Mouse (Mus musculus): ENCODE results near the gene Trub1. TPM values are rescaled to one million over a fixed set of nuclear protein-coding genes. Genes with fewer than 3 reads are reported as not detected.

Trub1 gene
- 24.7 and 25.8 TPM in 2 replicates for polyA plus RNA-seq (2015; fragmentation: Nextera tagmentation; extraction: Ambion mirVana)

DNA sequence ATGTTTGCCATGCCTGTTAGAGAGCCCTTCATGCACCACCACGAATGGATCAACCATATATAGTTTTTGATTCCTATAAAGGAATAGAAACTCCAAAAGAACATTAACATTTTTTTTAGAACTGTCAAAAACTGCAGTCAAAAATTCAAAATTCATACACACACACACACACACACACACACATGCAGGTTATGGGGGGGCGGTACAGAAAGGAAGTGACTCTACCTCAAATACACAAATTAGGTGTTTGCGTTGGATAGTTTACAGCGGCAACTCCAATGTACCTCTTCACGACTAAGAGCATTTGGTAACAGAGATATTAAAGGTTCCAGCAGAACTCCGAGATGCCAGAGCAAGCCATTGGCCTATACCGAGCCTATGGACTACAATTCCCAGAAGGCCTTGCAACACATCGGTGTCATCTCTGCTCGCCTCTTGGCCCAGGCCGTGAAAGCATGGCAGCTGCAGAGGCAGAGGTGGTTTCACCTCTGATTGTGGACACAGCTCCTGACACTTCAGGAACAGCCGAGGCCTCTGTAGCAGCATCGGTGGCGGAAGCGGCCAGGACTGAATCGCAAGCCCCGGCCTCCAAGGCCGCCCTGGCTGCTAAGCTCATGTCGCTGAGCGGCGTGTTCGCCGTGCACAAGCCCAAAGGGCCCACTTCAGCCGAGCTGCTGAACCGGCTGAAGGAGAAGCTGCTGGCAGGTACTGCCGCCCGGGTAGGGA is at the start of gene Trub1:
TSS of gene Trub1 (plus strand) at position 421 of the 726 bp plus-strand sequence.
- WGBS, result 5% methylated on average over 26 of the region's 26 CpGs
- peak; percentile 97 for ATAC-seq (ENCODE audit: insufficient read depth, low FRiP score)

DNA sequence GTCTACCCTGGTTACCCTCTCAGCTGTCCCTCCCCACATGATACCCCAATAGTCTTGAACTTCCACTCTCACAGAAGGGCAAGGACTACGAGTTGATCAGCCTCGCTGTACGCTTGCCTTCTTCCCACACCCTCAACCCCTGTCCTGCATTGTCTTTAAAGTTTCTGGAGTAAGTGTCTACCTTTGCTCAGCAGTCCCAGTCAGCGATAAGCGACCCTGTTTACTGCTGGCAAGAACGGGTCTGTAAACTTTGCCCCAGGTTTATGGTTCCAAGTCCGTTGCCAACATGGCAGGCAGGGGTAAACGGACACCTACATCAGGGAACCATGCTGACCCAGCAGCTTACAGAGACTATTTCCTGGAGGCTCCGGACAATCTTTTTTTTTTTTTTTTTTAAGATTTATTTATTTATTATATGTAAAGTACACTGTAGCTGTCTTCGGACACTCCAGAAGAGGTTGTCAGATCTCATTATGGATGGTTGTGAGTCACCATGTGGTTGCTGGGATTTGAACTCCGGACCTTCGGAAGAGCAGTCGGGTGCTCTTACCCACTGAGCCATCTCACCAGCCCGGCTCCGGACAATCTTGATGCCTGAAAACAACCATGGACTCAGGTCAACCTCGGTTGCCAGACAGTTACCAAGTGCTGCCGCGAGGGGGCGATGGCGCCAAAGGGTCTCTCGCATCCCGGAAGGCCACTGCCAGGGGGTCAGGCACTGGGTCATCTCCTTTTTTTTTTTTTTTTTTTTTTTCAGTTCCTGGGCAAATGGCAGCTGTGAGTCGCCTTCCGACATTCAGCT is 48.8 kb upstream of the Trub1 start:
- no peaks in the 10 kb centered on the region for H3K9me3 ChIP-seq (replicated peaks; ENCODE audit: control insufficient read depth, low read length)
- H3K9ac ChIP-seq (ENCODE audit: low read length), result no peak overlapping the region
- peaks cover 5% of the 10 kb centered on the region; the same call in 1 of the 2 replicates for H3K4me1 ChIP-seq (ENCODE audit: control insufficient read depth, insufficient read depth, low read length)
- H3K27ac ChIP-seq (ENCODE audit: low read length), result no peak overlapping the region
- H3K4me2 ChIP-seq (ENCODE audit: low read depth, low read length), result peak overlapping the region; percentile 43
- ATAC-seq (ENCODE audit: insufficient read depth, low FRiP score), result peak; percentile 59
- no peaks in the 10 kb centered on the region for H3K36me3 ChIP-seq (ENCODE audit: control insufficient read depth, insufficient read depth, low read length)
- H3K27me3 ChIP-seq (ENCODE audit: control insufficient read depth, insufficient read depth, low read length), result no peaks in the 10 kb centered on the region
- H3K4me3 ChIP-seq (replicated peaks; ENCODE audit: low read length), result no peak overlapping the region
- WGBS, result 15% methylated on average over 24 of the region's 24 CpGs

More for the DNA sequence above, at the start of gene Trub1:
- Histone ChIP-seq H3K9me3 (replicated peaks; ENCODE audit: control insufficient read depth, low read length) (no peaks in the 10 kb centered on the region), H3K4me3 (replicated peaks; ENCODE audit: low read length) (peak within 1 kb of the TSS; percentile 72), H3K4me2 (ENCODE audit: low read depth, low read length) (peak within 1 kb of the TSS; percentile 84), H3K27me3 (ENCODE audit: control insufficient read depth, insufficient read depth, low read length) (no peaks in the 10 kb centered on the region), H3K9ac (ENCODE audit: low read length) (peak within 1 kb of the TSS; percentile 87), H3K4me1 (ENCODE audit: control insufficient read depth, insufficient read depth, low read length) (peaks cover 12% of the 10 kb centered on the region), H3K27ac (ENCODE audit: low read length) (peak within 1 kb of the TSS; percentile 62), H3K36me3 (ENCODE audit: control insufficient read depth, insufficient read depth, low read length) (no peaks in the 10 kb centered on the region)

DNA sequence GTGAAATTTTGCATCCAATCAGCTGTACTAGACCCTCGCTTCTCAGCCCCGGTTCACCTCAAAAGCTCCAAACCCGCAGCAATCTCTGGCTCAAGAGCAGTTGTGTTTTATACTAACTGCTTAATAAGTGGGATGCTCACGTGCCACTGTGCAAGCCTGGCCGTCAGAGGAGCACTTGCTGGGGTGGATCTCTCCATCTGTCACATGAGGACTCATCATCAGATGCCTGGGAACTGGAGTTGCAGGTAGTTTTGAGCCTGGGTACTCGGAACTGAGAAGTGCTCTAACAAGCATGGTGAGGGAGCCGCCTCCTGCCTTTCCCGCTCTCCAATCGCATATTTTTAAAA is 48.2 kb upstream of the Trub1 start:
- Histone ChIP-seq H3K4me1 (ENCODE audit: control insufficient read depth, insufficient read depth, low read length) (peaks cover 5% of the 10 kb centered on the region; the same call in 1 of the 2 replicates), H3K27me3 (ENCODE audit: control insufficient read depth, insufficient read depth, low read length) (no peaks in the 10 kb centered on the region), H3K9me3 (replicated peaks; ENCODE audit: control insufficient read depth, low read length) (no peaks in the 10 kb centered on the region), H3K4me3 (replicated peaks; ENCODE audit: low read length) (no peak overlapping the region), H3K27ac (ENCODE audit: low read length) (no peak overlapping the region), H3K9ac (ENCODE audit: low read length) (no peak overlapping the region), H3K36me3 (ENCODE audit: control insufficient read depth, insufficient read depth, low read length) (no peaks in the 10 kb centered on the region), H3K4me2 (ENCODE audit: low read depth, low read length) (peak overlapping the region; percentile 43)
- 20% methylated on average over 9 of the region's 9 CpGs for WGBS
- no peak for ATAC-seq (ENCODE audit: insufficient read depth, low FRiP score)

DNA sequence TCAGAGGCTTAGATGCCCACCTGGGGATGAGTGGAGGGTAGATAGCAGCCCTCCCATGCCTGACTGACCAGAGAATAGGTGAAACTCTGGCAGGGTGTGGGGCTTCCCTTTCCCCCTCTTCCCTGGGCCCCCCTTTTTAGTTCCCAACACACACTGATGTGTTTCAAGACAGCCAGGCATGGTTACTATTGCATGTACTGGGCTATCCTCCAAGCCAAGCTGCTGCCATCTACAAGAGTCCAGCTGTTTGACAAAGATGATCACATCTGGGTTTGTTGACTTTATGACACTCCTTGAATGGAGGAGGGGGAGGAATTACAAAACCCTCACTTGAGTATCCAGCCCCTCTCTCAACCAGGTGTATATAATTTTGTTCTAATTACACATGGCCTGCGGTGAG is 44.8 kb upstream of the Trub1 start:
- ATAC-seq (ENCODE audit: insufficient read depth, low FRiP score), result no peak

DNA sequence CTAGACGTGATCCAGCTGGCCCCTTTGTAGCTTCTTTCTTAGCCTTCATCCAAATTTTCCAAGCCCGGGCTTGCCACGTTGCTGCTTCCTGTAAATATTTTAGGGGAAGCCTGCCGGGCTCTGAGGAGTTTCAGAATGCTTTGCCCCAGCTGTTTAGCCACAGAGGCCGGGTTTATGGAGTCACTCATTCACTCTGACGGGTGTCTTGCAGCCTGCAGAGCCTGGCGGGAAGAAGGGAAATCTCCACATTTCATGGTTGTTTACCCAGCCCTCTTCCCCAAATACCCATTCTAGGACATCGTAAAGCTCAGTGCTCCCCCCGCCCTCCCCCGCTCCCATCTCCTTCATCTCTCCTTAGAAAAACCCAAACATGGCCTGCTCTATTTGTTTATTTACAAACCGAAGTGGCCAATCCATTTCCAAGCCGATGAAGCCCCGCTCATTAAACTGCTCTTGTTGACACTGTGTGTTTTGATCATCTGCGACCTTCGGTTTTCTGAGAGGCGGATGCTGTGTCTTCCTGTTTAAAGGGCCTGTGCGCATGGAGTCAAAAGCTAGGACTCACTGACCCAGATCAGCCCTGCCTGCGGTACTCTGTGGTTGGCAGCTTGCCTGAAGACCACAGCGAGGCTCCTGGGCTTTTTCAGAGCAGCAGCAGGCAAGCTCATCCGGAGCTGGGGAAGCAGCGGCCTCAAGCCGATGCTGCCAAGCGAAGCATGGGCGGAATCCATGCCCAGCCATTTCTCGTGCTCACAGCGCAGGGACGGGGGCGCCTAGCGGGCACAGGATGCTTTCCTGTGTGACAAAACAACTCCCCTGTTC is 41.1 kb upstream of the Trub1 start:
- ATAC-seq (ENCODE audit: insufficient read depth, low FRiP score), result peak; percentile 80
- Histone ChIP-seq H3K4me3 (replicated peaks; ENCODE audit: low read length) (peak overlapping the region; percentile 28), H3K27me3 (ENCODE audit: control insufficient read depth, insufficient read depth, low read length) (no peaks in the 10 kb centered on the region), H3K9ac (ENCODE audit: low read length) (peak overlapping the region; percentile 34; the same call in 1 of the 2 replicates), H3K9me3 (replicated peaks; ENCODE audit: control insufficient read depth, low read length) (no peaks in the 10 kb centered on the region), H3K27ac (ENCODE audit: low read length) (peak overlapping the region; percentile 87), H3K4me1 (ENCODE audit: control insufficient read depth, insufficient read depth, low read length) (peaks cover 14% of the 10 kb centered on the region), H3K4me2 (ENCODE audit: low read depth, low read length) (peak overlapping the region; percentile 48), H3K36me3 (ENCODE audit: control insufficient read depth, insufficient read depth, low read length) (no peaks in the 10 kb centered on the region)
- 15% methylated on average over 29 of the region's 29 CpGs for WGBS

More for the DNA sequence above, 44.8 kb upstream of the Trub1 start:
- Histone ChIP-seq H3K36me3 (ENCODE audit: control insufficient read depth, insufficient read depth, low read length) (no peaks in the 10 kb centered on the region), H3K27ac (ENCODE audit: low read length) (no peak overlapping the region), H3K9me3 (replicated peaks; ENCODE audit: control insufficient read depth, low read length) (no peaks in the 10 kb centered on the region), H3K4me1 (ENCODE audit: control insufficient read depth, insufficient read depth, low read length) (peaks cover 17% of the 10 kb centered on the region), H3K4me3 (replicated peaks; ENCODE audit: low read length) (no peak overlapping the region), H3K9ac (ENCODE audit: low read length) (no peak overlapping the region), H3K4me2 (ENCODE audit: low read depth, low read length) (no peak overlapping the region), H3K27me3 (ENCODE audit: control insufficient read depth, insufficient read depth, low read length) (no peaks in the 10 kb centered on the region)
- WGBS, result 92% methylated on average over 1 of the region's 1 CpGs

DNA sequence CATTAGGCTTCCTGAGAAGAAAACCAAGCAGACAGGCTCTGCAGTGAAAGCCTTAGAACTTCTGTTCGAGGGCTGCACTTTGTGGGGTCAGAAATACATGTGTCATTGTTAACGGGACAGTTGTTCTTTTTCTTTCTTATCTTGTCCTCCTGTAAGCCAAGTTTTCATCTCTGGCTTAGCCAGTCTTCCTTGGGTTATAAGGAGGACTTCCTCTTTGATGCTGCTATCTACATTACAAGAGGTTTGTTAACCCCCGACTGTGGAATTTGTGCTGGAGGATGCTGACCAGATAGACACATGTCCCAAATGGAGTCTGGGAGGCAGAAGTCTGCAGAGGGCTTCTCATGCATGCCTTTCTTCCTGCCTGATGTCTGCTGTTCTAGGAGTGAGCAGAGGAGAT is 39.5 kb upstream of the Trub1 start:
- 56% methylated on average over 3 of the region's 3 CpGs for WGBS
- Histone ChIP-seq H3K27ac (ENCODE audit: low read length) (no peak overlapping the region), H3K4me2 (ENCODE audit: low read depth, low read length) (no peak overlapping the region), H3K36me3 (ENCODE audit: control insufficient read depth, insufficient read depth, low read length) (no peaks in the 10 kb centered on the region), H3K4me3 (replicated peaks; ENCODE audit: low read length) (no peak overlapping the region), H3K9me3 (replicated peaks; ENCODE audit: control insufficient read depth, low read length) (no peaks in the 10 kb centered on the region), H3K9ac (ENCODE audit: low read length) (no peak overlapping the region), H3K27me3 (ENCODE audit: control insufficient read depth, insufficient read depth, low read length) (no peaks in the 10 kb centered on the region), H3K4me1 (ENCODE audit: control insufficient read depth, insufficient read depth, low read length) (peaks cover 14% of the 10 kb centered on the region)
- ATAC-seq (ENCODE audit: insufficient read depth, low FRiP score), result no peak

DNA sequence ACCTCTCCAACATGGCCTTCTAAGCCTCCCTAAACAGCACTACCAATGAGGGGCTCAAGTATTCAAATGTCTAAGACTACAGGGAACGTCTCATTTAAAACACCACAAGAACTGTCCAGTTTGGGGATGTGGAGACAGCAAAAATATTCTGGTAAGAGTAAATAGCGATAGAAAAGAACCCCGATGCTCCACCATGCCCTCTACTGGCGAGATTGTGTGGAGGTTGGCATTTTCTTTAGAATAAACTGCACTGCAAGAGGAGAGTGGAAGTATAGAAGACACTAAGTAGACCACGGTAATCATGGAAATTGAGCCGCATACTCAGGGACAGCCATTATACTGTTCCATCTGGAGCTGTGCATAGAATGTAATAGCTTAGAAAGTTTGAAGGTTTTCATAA is 38.8 kb upstream of the Trub1 start:
- 85% methylated on average over 6 of the region's 6 CpGs for WGBS
- Histone ChIP-seq H3K4me2 (ENCODE audit: low read depth, low read length) (no peak overlapping the region), H3K9me3 (replicated peaks; ENCODE audit: control insufficient read depth, low read length) (no peaks in the 10 kb centered on the region), H3K36me3 (ENCODE audit: control insufficient read depth, insufficient read depth, low read length) (no peaks in the 10 kb centered on the region), H3K4me3 (replicated peaks; ENCODE audit: low read length) (no peak overlapping the region), H3K9ac (ENCODE audit: low read length) (no peak overlapping the region), H3K27ac (ENCODE audit: low read length) (no peak overlapping the region), H3K4me1 (ENCODE audit: control insufficient read depth, insufficient read depth, low read length) (peaks cover 14% of the 10 kb centered on the region), H3K27me3 (ENCODE audit: control insufficient read depth, insufficient read depth, low read length) (no peaks in the 10 kb centered on the region)
- ATAC-seq (ENCODE audit: insufficient read depth, low FRiP score), result no peak

DNA sequence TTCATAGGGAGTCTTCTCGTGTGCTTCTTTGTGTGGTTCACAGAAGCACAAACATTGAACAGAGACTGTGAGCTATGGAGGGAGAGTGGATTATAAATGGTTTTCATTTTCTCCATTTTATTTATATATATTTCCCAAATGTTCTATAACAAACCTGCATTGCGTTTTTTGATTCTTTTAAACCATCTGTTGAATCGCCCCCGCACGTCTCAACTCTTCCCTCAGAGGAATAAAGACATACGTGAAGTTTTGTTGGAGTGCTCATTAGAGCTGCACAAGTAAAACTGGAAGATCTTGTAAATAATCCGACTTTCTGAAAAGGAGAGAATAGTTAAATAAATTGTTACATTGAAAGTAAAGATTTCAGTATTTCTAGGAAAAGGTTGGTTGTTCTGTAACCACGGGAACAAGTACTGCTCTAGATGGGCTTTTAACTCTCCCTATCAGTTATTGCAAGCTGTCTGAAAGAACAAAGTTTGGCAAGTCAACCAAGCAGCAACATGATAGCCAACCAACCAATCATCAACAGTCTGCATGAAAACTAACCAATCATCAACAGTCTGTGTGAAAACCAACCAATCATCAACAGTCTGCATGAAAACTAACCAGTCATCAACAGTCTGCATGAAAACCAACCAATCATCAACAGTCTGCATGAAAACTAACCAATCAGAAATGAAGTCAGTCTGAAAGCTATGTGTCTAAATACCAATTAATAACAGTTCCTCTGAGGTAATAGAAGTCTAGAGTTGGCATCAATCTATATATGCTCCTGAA is 37.5 kb upstream of the Trub1 start:
- Histone ChIP-seq H3K4me2 (ENCODE audit: low read depth, low read length) (no peak overlapping the region), H3K27me3 (ENCODE audit: control insufficient read depth, insufficient read depth, low read length) (no peaks in the 10 kb centered on the region), H3K9me3 (replicated peaks; ENCODE audit: control insufficient read depth, low read length) (no peaks in the 10 kb centered on the region), H3K4me3 (replicated peaks; ENCODE audit: low read length) (no peak overlapping the region), H3K36me3 (ENCODE audit: control insufficient read depth, insufficient read depth, low read length) (no peaks in the 10 kb centered on the region), H3K27ac (ENCODE audit: low read length) (no peak overlapping the region), H3K4me1 (ENCODE audit: control insufficient read depth, insufficient read depth, low read length) (peaks cover 14% of the 10 kb centered on the region), H3K9ac (ENCODE audit: low read length) (no peak overlapping the region)
- 73% methylated on average over 8 of the region's 8 CpGs for WGBS
- no peak for ATAC-seq (ENCODE audit: insufficient read depth, low FRiP score)

Measured in stomach, embryonic 16.5 days (tissue).